Mouse (Mus musculus) MEL (cell line): ENCODE measurements at regions not wholly inside any gene's neighbourhood (a gene's known extent, or its start where the extent isn't known, plus 50 kb on each side); places are given as distances from the start of the nearest gene placed in this dataset.

Experiments used
- DNase-seq: peaks from one replicate; pipeline ENCODE4 v3.0.0; 2011; ENCODE audit warnings: low read depth, low spot score
- H3K27ac ChIP-seq: 2 replicates; pipeline ENCODE4 v1.5.1; 2012; ENCODE audit warnings: low read depth, mild to moderate bottlenecking, control low read depth, low read length, moderate library complexity; ENCODE audit not compliant: control insufficient read depth
- H3K27me3 ChIP-seq, 2 experiments: fragments of 150-350 bp in 1 of 2; sonication (generic) in 1 of 2; 2 replicates each; pipeline ENCODE4 v1.6.1; 2012; ENCODE audit warnings: low read length in 2 of 2, mild to moderate bottlenecking in 2 of 2, improper control_type of control experiment in 1 of 2, moderate library complexity in 1 of 2; ENCODE audit not compliant: insufficient read depth in 2 of 2, control insufficient read depth in 1 of 2
- H3K36me3 ChIP-seq, 2 experiments: 2 replicates each; pipeline ENCODE4 v1.6.1; 2012 to 2014; ENCODE audit warnings: low read length in 2 of 2, improper control_type of control experiment in 1 of 2, inconsistent platforms in 1 of 2, mild to moderate bottlenecking in 1 of 2; ENCODE audit not compliant: insufficient read depth in 2 of 2, control insufficient read depth in 1 of 2
- H3K4me1 ChIP-seq, 2 experiments: fragments of 150-350 bp in 1 of 2; sonication (generic) in 1 of 2; 2 replicates each; pipeline ENCODE4 v1.6.1; 2012; ENCODE audit warnings: low read length in 2 of 2, improper control_type of control experiment in 1 of 2, mild to moderate bottlenecking in 1 of 2; ENCODE audit not compliant: insufficient read depth in 2 of 2, control insufficient read depth in 1 of 2
- H3K4me3 ChIP-seq, 2 experiments: fragments of 150-350 bp in 1 of 2; sonication (generic) in 1 of 2; 2 replicates each; pipeline ENCODE4 v1.5.1; 2012; ENCODE audit warnings: low read depth in 2 of 2, low read length in 2 of 2, mild to moderate bottlenecking in 2 of 2, moderate library complexity in 2 of 2, control low read depth in 1 of 2, improper control_type of control experiment in 1 of 2; ENCODE audit not compliant: control insufficient read depth in 1 of 2, insufficient read depth in 1 of 2
- H3K79me2 ChIP-seq: 2 replicates; pipeline ENCODE4 v1.6.1; 2012; ENCODE audit warnings: mild to moderate bottlenecking, low read length, moderate library complexity; ENCODE audit not compliant: control insufficient read depth, poor library complexity, insufficient read depth
- H3K9ac ChIP-seq: 2 replicates; pipeline ENCODE4 v1.6.1; 2012; ENCODE audit warnings: low read depth, mild to moderate bottlenecking, control low read depth, low read length, moderate library complexity; ENCODE audit not compliant: control insufficient read depth, poor library complexity, severe bottlenecking
- H3K9me3 ChIP-seq: fragments of 150-350 bp; sonication (generic); replicated peaks from 2 replicates; pipeline ENCODE4 v1.6.1; 2012; ENCODE audit warnings: mild to moderate bottlenecking, low read length, improper control_type of control experiment, moderate library complexity; ENCODE audit not compliant: insufficient read depth
- BHLHE40 ChIP-seq: IDR thresholded peaks from 2 replicates; pipeline ENCODE4 v1.6.1; 2012; ENCODE audit warnings: low read depth, mild to moderate bottlenecking, inconsistent platforms, low read length, improper control_type of control experiment, borderline replicate concordance
- CHD2 ChIP-seq: IDR thresholded peaks from 2 replicates; pipeline ENCODE4 v1.6.1; 2011; ENCODE audit warnings: low read length, improper control_type of control experiment
- ELF1 ChIP-seq: IDR thresholded peaks from 2 replicates; pipeline ENCODE4 v1.6.1; 2014; ENCODE audit warnings: low read depth, mild to moderate bottlenecking, inconsistent platforms, low read length, improper control_type of control experiment, moderate library complexity
- GATA1 ChIP-seq: IDR thresholded peaks from 2 replicates; pipeline ENCODE4 v1.6.1; 2011; ENCODE audit warnings: low read depth, low read length, improper control_type of control experiment
- KAT2A ChIP-seq: conservative IDR thresholded peaks from 2 replicates; pipeline ENCODE4 v1.6.1; 2012; ENCODE audit warnings: low read depth, low read length, improper control_type of control experiment, inconsistent platforms
- MAZ ChIP-seq: IDR thresholded peaks from 2 replicates; pipeline ENCODE4 v1.6.1; 2012; ENCODE audit warnings: low read depth, mild to moderate bottlenecking, inconsistent platforms, low read length, improper control_type of control experiment
- MEF2A ChIP-seq: IDR thresholded peaks from 2 replicates; pipeline ENCODE4 v1.6.1; 2014; ENCODE audit warnings: low read depth, mild to moderate bottlenecking, inconsistent platforms, low read length, improper control_type of control experiment; ENCODE audit not compliant: poor library complexity, insufficient replicate concordance, severe bottlenecking; ENCODE audit errors: extremely low read depth
- MXI1 ChIP-seq: IDR thresholded peaks from 2 replicates; pipeline ENCODE4 v1.6.1; 2011; ENCODE audit warnings: mild to moderate bottlenecking, low read depth, low read length, improper control_type of control experiment
- NRF1 ChIP-seq: IDR thresholded peaks from 2 replicates; pipeline ENCODE4 v1.6.1; 2014; ENCODE audit warnings: low read depth, mild to moderate bottlenecking, inconsistent platforms, low read length, improper control_type of control experiment, moderate library complexity; ENCODE audit not compliant: poor library complexity, insufficient read depth, severe bottlenecking
- POLR2AphosphoS5 ChIP-seq: IDR thresholded peaks from 2 replicates; pipeline ENCODE4 v1.6.1; 2012; ENCODE audit warnings: low read depth, borderline replicate concordance, mild to moderate bottlenecking, inconsistent platforms, low read length, moderate library complexity, mixed read lengths
- RAD21 ChIP-seq: IDR thresholded peaks from 2 replicates; pipeline ENCODE4 v1.6.1; 2011; ENCODE audit warnings: mild to moderate bottlenecking, low read depth, low read length, improper control_type of control experiment
- RCOR1 ChIP-seq: IDR thresholded peaks from 2 replicates; pipeline ENCODE4 v1.6.1; 2012; ENCODE audit warnings: low read depth, mild to moderate bottlenecking, inconsistent platforms, low read length, improper control_type of control experiment
- SMC3 ChIP-seq: IDR thresholded peaks from 2 replicates; pipeline ENCODE4 v1.6.1; 2011; ENCODE audit warnings: low read depth, low read length, improper control_type of control experiment
- TAL1 ChIP-seq: IDR thresholded peaks from 2 replicates; pipeline ENCODE4 v1.6.1; 2012; ENCODE audit warnings: mild to moderate bottlenecking, inconsistent platforms, low read length, moderate library complexity, mixed read lengths
- TBP ChIP-seq: IDR thresholded peaks from 2 replicates; pipeline ENCODE4 v1.8.0; 2011; ENCODE audit warnings: low read depth, low read length, improper control_type of control experiment
- UBTF ChIP-seq: IDR thresholded peaks from 2 replicates; pipeline ENCODE4 v1.6.1; 2012; ENCODE audit warnings: low read depth, mild to moderate bottlenecking, inconsistent platforms, low read length, improper control_type of control experiment, moderate library complexity, borderline replicate concordance; ENCODE audit not compliant: insufficient read depth
- USF1 ChIP-seq: IDR thresholded peaks from 2 replicates; pipeline ENCODE4 v1.6.1; 2014; ENCODE audit warnings: low read depth, mild to moderate bottlenecking, inconsistent platforms, low read length, improper control_type of control experiment, moderate library complexity
- USF2 ChIP-seq, 2 experiments: IDR thresholded peaks; 2 replicates each; pipeline ENCODE4 v1.6.1; 2011 to 2012; ENCODE audit warnings: improper control_type of control experiment in 2 of 2, low read length in 2 of 2, borderline replicate concordance in 1 of 2, inconsistent platforms in 1 of 2, low read depth in 1 of 2, mild to moderate bottlenecking in 1 of 2; ENCODE audit not compliant: insufficient read depth in 1 of 2
- ZC3H11A ChIP-seq: IDR thresholded peaks from 2 replicates; pipeline ENCODE4 v1.6.1; 2012; ENCODE audit warnings: low read depth, mild to moderate bottlenecking, inconsistent platforms, low read length, improper control_type of control experiment
- ZKSCAN1 ChIP-seq: IDR thresholded peaks from 2 replicates; pipeline ENCODE4 v1.6.1; 2012; ENCODE audit warnings: low read depth, mild to moderate bottlenecking, inconsistent platforms, low read length, improper control_type of control experiment, moderate library complexity

DNA sequence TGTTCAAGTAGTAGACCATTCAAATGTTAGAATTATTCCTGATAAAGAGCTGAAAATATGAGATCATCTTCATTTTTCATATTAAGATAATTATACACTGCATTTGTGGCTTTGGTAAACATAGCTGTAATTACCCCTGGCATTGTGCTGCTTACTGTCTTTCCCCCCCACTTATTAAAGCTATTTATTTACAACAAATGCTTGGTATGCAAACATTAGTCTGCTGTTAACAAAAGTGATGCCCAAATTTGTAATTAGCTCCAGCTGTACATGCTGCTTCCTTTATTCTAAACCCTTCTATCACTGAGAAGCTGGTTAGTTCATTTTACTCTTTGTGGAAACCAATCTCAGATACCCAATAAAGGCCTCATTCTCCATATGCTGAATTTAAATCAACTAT, 562.3 kb upstream of the Foxg1 start:
- H3K4me1 ChIP-seq = peaks cover 0 to 2% of the 10 kb centered on the region in 2 experiments; a peak in 1 of 4 replicates
- H3K9me3 ChIP-seq = no peaks in the 10 kb centered on the region
- no peak overlapping the region for H3K4me3 ChIP-seq
- no peak for DNase-seq
- no peak overlapping the region for H3K27ac ChIP-seq
- peaks cover 0 to 3% of the 10 kb centered on the region in 2 experiments; a peak in 2 of 4 replicates for H3K36me3 ChIP-seq
- no peaks in the 10 kb centered on the region for H3K27me3 ChIP-seq
- H3K9ac ChIP-seq = no peak overlapping the region
- TF ChIP-seq BHLHE40 (no peak), ELF1 (no peak), SMC3 (no peak), NRF1 (no peak)
- H3K79me2 ChIP-seq = no peaks in the 10 kb centered on the region

DNA sequence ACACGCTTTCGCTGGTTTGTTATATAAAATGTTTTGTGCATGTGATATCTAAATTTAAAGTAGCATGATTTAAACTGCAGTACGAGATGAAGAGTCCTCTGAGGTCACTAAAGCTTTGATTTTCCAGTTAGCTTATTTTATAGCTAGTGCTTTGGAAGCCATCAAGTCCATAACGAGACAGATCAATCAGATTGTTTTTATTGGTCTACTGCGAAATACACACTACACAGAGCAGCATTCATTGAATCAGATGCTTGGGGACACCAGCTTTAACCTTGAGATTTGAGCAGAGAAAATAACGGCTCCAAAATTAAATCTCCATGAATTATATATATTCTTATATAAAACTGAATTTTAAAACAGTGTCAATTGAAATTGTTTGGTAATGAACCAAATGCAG, 556.2 kb upstream of the Foxg1 start:
- Histone ChIP-seq H3K4me3 (no peak overlapping the region), H3K27ac (no peak overlapping the region), H3K36me3 (no peaks in the 10 kb centered on the region), H3K27me3 (no peaks in the 10 kb centered on the region), H3K4me1 (no peaks in the 10 kb centered on the region), H3K79me2 (no peaks in the 10 kb centered on the region), H3K9ac (no peak overlapping the region), H3K9me3 (no peaks in the 10 kb centered on the region)
- DNase-seq = no peak
- TF ChIP-seq POLR2AphosphoS5 (no peak), TAL1 (no peak), UBTF (no peak), RCOR1 (no peak), MAZ (no peak), RAD21 (no peak), ZKSCAN1 (no peak), USF2 (IDR thresholded peaks at IDR 0.05; ENCODE audit: borderline replicate concordance in 1 of 2, insufficient read depth in 1 of 2, low read depth in 1 of 2, low read length in 2 of 2) (no peak), SMC3 (no peak), GATA1 (no peak), USF1 (no peak), MEF2A (no peak), KAT2A (no peak), ZC3H11A (no peak), CHD2 (no peak), MXI1 (no peak), TBP (no peak)
